Mouse (Mus musculus) ES-E14 (cell line): ENCODE results near the gene 2700049A03Rik. TPM values are rescaled to one million over a fixed set of nuclear protein-coding genes. Genes with fewer than 3 reads are reported as not detected.

Experiments used
- DNase-seq: peaks from one replicate; pipeline ENCODE4 v3.0.0-alpha.2; 2013; ENCODE audit warnings: low read depth, low spot score
- H3K27ac ChIP-seq: 2 replicates; pipeline ENCODE4 v1.5.1; 2012; ENCODE audit warnings: low read depth, mild to moderate bottlenecking, low read length, moderate library complexity, mixed read lengths; ENCODE audit not compliant: poor library complexity, insufficient read depth, severe bottlenecking
- H3K36me3 ChIP-seq: 2 replicates; pipeline ENCODE4 v1.6.1; 2012; ENCODE audit warnings: mild to moderate bottlenecking, low read length, moderate library complexity, mixed read lengths; ENCODE audit not compliant: control insufficient read depth, poor library complexity, insufficient read depth, severe bottlenecking
- H3K4me1 ChIP-seq, 2 experiments: fragments of 150-350 bp in 1 of 2; sonication (generic) in 1 of 2; 2 replicates each; pipeline ENCODE4 v1.6.1; 2012; ENCODE audit warnings: low read length in 2 of 2, mild to moderate bottlenecking in 1 of 2, mixed read lengths in 1 of 2; ENCODE audit not compliant: control insufficient read depth in 2 of 2, insufficient read depth in 2 of 2, poor library complexity in 1 of 2
- H3K4me3 ChIP-seq, 2 experiments: fragments of 150-350 bp in 1 of 2; sonication (generic) in 1 of 2; 2 replicates each; pipeline ENCODE4 v1.5.1; 2012; ENCODE audit warnings: low read length in 2 of 2, low read depth in 1 of 2, mild to moderate bottlenecking in 1 of 2, mixed read lengths in 1 of 2; ENCODE audit not compliant: insufficient read depth in 1 of 2, poor library complexity in 1 of 2, severe bottlenecking in 1 of 2
- H3K9ac ChIP-seq: 2 replicates; pipeline ENCODE4 v1.6.1; 2012; ENCODE audit warnings: low read depth, mild to moderate bottlenecking, low read length, mixed read lengths; ENCODE audit not compliant: poor library complexity, insufficient read depth, severe bottlenecking
- H3K9me3 ChIP-seq: fragments of 150-350 bp; sonication (generic); 2 replicates; pipeline ENCODE4 v1.6.1; 2012; ENCODE audit warnings: low read depth, mild to moderate bottlenecking, low read length; ENCODE audit not compliant: control insufficient read depth, insufficient read depth
- CHD2 ChIP-seq: IDR thresholded peaks from 2 replicates; pipeline ENCODE4 v1.6.1; 2014; ENCODE audit warnings: mild to moderate bottlenecking, low read depth, low read length, inconsistent platforms
- HCFC1 ChIP-seq: IDR thresholded peaks from 2 replicates; pipeline ENCODE4 v1.6.1; 2012; ENCODE audit warnings: low read length, inconsistent platforms, borderline replicate concordance; ENCODE audit not compliant: insufficient read depth
- MAFK ChIP-seq: IDR thresholded peaks from 2 replicates; pipeline ENCODE4 v1.6.1; 2014; ENCODE audit warnings: mild to moderate bottlenecking, low read depth, low read length, inconsistent platforms; ENCODE audit not compliant: insufficient read depth
- ZC3H11A ChIP-seq: IDR thresholded peaks from 2 replicates; pipeline ENCODE4 v1.6.1; 2012; ENCODE audit warnings: low read depth, mild to moderate bottlenecking, inconsistent platforms, low read length, borderline replicate concordance
- ZNF384 ChIP-seq: IDR thresholded peaks from 2 replicates; pipeline ENCODE4 v1.6.1; 2012; ENCODE audit warnings: low read depth, low read length, inconsistent platforms
- in situ Hi-C, 2 experiments: fragments of 600-800 bp; cut with MboI; formaldehyde crosslinking; loops; one replicate each; pipeline ENCODE4 v1.15.1; 2025; ENCODE audit warnings: low sequenced_read_pairs in 2 of 2, inconsistent platforms in 1 of 2; ENCODE audit not compliant: unreplicated experiment in 2 of 2
- total RNA-seq: library from RNA; depleted of rRNA; stranded (reverse); fragments of 300-350 nt; gene quantifications from 2 replicates; pipeline ENCODE4 v1.2.3, GENCODE M21; 2012

Gene 2700049A03Rik
- total RNA-seq, 1 experiment = 18.3 TPM

- in situ Hi-C loops = no loop called here
- no peak for DNase-seq
- no peak overlapping the region for H3K9ac ChIP-seq
- H3K4me3 ChIP-seq = no peak overlapping the region
- TF ChIP-seq ZNF384 (no peak), HCFC1 (no peak), ZC3H11A (no peak), CHD2 (no peak), MAFK (no peak)
- no peaks in the 10 kb centered on the region for H3K4me1 ChIP-seq
- peaks cover 13% of the 10 kb centered on the region for H3K36me3 ChIP-seq
- H3K9me3 ChIP-seq = no peaks in the 10 kb centered on the region
- H3K27ac ChIP-seq = no peak overlapping the region
Measured at GRCm38 (mm10) chr12:71157974-71158373, 21.3 kb downstream of the 2700049A03Rik start.

GRCm38 (mm10) chr12:71164410-71164809 lies 27.8 kb downstream of the 2700049A03Rik start:
- DNase-seq = no peak
- no peaks in the 10 kb centered on the region for H3K4me1 ChIP-seq
- H3K27ac ChIP-seq = no peak overlapping the region
- no peak overlapping the region for H3K4me3 ChIP-seq
- TF ChIP-seq ZNF384 (no peak), HCFC1 (no peak), ZC3H11A (no peak), CHD2 (no peak), MAFK (no peak)
- no peaks in the 10 kb centered on the region for H3K9me3 ChIP-seq
- peaks cover 16% of the 10 kb centered on the region for H3K36me3 ChIP-seq
- in situ Hi-C loops = no loop called here
- no peak overlapping the region for H3K9ac ChIP-seq

- no peak for TF ChIP-seq CHD2
- peaks cover 6% of the 10 kb centered on the region for H3K36me3 ChIP-seq
- peaks cover 2 to 4% of the 10 kb centered on the region in 2 experiments; a peak in 2 of 4 replicates for H3K4me1 ChIP-seq
Measured at GRCm38 (mm10) chr12:71169911-71170310, 33.3 kb downstream of the 2700049A03Rik start.

GRCm38 (mm10) chr12:71183736-71184135 lies 47.1 kb downstream of the 2700049A03Rik start:
- in situ Hi-C loops = no loop called here
- Histone ChIP-seq H3K9ac (no peak overlapping the region), H3K9me3 (no peaks in the 10 kb centered on the region), H3K27ac (no peak overlapping the region), H3K4me1 (0 out of 4 replicates have a peak, but pooled peaks cover 0 to 3% of the 10 kb centered on the region in 2 experiments), H3K4me3 (no peak overlapping the region), H3K36me3 (peaks cover 12% of the 10 kb centered on the region)
- TF ChIP-seq CHD2 (no peak), MAFK (no peak), ZC3H11A (no peak), HCFC1 (no peak), ZNF384 (no peak)
- no peak for DNase-seq

More at GRCm38 (mm10) chr12:71169911-71170310, 33.3 kb downstream of the 2700049A03Rik start:
- Histone ChIP-seq H3K9ac (no peak overlapping the region), H3K27ac (no peak overlapping the region), H3K4me3 (no peak overlapping the region), H3K9me3 (no peaks in the 10 kb centered on the region)
- DNase-seq = no peak
- in situ Hi-C loops = no loop called here

GRCm38 (mm10) chr12:71184396-71184795 lies 47.7 kb downstream of the 2700049A03Rik start:
- Histone ChIP-seq H3K9ac (no peak overlapping the region), H3K4me3 (no peak overlapping the region), H3K4me1 (peaks cover 0 to 6% of the 10 kb centered on the region in 2 experiments; a peak in 2 of 4 replicates), H3K36me3 (peaks cover 13% of the 10 kb centered on the region), H3K9me3 (no peaks in the 10 kb centered on the region), H3K27ac (no peak overlapping the region)
- no peak for DNase-seq
- TF ChIP-seq CHD2 (no peak), ZNF384 (no peak), MAFK (no peak), HCFC1 (no peak), ZC3H11A (no peak)
- in situ Hi-C loops = no loop called here
